Mouse (Mus musculus): ENCODE measurements at regions not wholly inside any gene's neighbourhood (a gene's known extent, or its start where the extent isn't known, plus 50 kb on each side); places are given as distances from the start of the nearest gene placed in this dataset.

DNA sequence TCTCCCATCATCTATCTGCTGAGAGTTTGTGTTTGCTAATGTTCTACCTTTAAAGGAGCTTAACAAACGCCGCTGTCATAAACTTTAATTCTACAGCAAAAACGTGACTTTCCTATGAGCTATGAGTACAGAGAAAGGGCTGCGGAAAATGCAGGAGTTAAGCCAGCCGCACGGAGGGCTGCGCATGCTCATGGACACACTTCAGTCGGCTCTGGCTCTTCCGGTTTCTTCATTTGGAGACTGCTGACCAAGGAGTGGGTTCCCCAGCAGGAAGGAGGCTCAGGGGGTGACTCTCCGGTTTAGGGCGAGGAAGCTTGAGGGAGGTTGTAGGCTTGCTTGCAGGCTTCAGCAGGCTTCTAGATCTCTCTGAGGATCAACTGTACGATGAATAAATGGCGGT is 59.3 kb downstream of the Sox2 start:
- DNase-seq (ENCODE audit: low read depth, low spot score), result no peak

DNA sequence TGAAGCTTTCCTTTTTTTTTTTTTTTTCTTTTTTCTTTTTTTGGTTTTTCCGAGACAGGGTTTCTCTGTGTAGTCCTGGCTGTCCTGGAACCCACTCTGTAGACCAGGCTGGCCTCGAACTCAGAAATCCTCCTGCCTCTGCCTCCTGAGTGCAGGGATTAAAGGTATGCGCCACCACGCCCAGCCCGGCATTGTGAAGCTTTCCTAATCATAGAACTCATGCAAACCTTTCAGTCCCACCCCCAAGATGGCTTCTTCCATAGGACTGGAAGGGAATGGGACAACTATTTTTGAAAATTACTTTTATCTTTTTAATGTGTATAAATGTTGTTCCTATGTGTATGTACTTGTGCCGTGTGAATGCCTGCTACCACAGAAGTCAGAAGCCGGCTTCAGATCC is 61.9 kb downstream of the Sox2 start:
- DNase-seq (ENCODE audit: low read depth, low spot score), result peak; percentile 54

GRCm38 (mm10) chr3:34722506-34722905 is 72.3 kb downstream of the Sox2 start:
- no peak for DNase-seq (ENCODE audit: low read depth, low spot score)

GRCm38 (mm10) chr3:34726955-34727354 is 76.8 kb downstream of the Sox2 start:
- no peak for DNase-seq (ENCODE audit: low read depth, low spot score)

GRCm38 (mm10) chr3:34728282-34728681 is 78.1 kb downstream of the Sox2 start:
- no peak for DNase-seq (ENCODE audit: low read depth, low spot score)

DNA sequence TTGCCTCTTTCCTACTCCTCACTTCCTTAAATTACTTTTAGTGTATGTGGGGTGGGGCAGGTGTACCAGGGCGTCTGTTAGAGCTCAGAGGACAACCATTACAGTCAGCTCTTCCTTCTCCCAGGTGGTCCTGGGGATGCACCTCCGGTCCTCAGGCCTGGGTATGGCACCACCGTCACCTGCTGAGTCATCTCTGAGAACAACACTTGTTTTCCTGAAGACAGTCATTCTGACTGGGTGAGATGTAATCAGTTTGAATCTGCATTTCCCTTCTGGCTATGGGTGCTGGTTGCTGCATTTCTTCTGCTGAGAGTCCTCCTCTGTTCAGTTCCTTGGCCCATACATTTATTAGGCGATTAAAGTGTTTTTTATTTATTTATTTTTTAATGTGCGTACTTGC is 84.8 kb downstream of the Sox2 start:
- DNase-seq (ENCODE audit: low read depth, low spot score), result peak; percentile 85

DNA sequence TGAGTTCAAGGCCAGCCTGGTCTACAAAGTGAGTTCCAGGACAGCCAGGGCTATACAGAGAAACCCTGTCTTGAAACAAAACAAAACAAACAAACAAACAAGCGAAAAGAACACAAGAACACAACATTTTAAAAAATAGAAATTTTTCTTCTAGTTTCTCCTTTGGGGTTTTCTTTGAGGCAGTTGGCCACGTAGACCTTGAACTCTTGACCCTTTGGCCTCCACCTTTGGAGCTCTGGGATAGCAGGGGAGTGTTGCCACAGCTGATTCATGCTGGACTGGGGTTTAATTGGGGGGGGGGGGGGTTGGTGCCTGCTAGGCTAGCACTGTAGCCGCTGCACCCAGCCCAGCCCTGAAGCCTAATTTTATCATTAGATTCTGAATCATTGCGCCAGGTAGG is 87.8 kb downstream of the Sox2 start:
- DNase-seq (ENCODE audit: low read depth, low spot score), result no peak

- no peak for DNase-seq (ENCODE audit: low read depth, low spot score)
Observed at GRCm38 (mm10) chr3:34738938-34739337, 88.7 kb downstream of the Sox2 start.

- DNase-seq (ENCODE audit: low read depth, low spot score), result no peak
Observed at GRCm38 (mm10) chr3:34739693-34740092, 89.5 kb downstream of the Sox2 start.

- DNase-seq (ENCODE audit: low read depth, low spot score), result no peak
Observed at GRCm38 (mm10) chr3:34740110-34740509, 89.9 kb downstream of the Sox2 start.

- peak; percentile 94 for DNase-seq (ENCODE audit: low read depth, low spot score)
Observed at GRCm38 (mm10) chr3:34745181-34745736, 95.1 kb downstream of the Sox2 start.

DNA sequence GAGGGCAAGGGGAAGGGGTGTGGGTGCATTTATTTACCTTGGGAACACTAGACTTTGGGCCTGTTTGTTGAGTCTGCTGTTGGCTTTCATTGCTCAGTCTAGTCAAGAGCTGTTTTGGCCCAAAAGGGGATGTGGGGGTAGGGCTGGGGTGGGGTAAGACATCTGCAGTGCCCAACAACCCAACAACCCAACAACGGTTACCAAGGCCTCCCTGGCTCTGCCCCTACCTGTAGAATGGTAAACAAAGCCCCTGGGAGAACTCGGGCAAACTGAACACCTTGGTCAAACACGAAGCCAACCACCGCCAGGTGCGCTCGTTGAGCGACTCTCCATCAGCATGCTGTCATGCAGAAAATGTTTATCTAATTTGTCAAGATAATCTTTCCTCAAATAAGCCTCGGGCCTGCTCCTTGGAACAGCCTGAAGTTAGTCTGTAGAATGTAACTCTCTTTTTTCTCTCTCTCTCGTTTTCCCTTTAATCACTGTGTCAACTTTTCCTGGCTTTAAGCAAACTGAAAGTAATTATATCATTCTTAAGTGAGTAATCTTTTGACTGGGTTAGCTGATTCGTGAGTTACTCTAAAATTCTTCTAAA is 97.4 kb downstream of the Sox2 start:
- no peak for DNase-seq (ENCODE audit: low read depth, low spot score)

- DNase-seq (ENCODE audit: low read depth, low spot score), result no peak
Observed at GRCm38 (mm10) chr3:34749989-34750388, 99.8 kb downstream of the Sox2 start.

GRCm38 (mm10) chr3:34751551-34751950 is 101.3 kb downstream of the Sox2 start:
- DNase-seq (ENCODE audit: low read depth, low spot score), result peak; percentile 37

DNA sequence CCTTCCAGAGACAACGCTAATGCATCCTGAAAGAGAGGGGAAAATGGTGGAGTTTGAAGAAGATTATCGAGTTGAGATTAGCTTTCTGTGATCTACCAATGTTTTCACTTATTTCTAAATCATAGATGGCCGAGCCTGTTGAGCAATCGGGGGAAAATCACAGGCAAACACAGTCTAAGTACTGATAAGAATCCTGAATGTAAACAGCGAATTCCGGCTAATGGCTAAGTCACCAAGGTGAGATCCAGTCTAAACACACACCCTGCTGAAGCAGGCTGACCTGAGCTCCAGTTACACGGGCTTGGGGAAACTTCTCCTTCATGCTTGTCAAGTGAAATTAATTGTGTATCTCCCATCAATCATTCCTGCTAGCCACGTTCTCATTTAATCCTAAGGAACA is 103.4 kb downstream of the Sox2 start:
- no peak for DNase-seq (ENCODE audit: low read depth, low spot score)

DNA sequence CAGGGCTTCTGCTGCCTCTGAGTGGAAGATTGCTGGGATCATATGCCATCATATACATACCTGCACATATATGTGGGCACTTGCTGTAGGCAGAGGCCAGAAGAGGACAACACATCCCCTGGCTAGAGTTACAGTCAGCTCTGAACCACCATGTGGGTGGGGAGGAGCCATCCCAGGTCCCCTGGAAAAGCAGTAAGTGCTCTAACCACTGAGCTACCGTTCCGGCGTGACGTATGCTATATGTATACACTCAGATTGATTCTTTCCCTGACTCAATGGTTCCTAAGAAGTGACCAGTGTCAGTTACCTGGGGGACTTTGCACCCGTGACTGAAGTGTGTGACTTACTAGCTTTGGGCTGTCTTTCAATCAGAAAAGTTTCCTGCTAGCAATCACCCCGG is 104.6 kb downstream of the Sox2 start:
- peak; percentile 58 for DNase-seq (ENCODE audit: low read depth, low spot score)

GRCm38 (mm10) chr3:34755282-34755681 is 105.1 kb downstream of the Sox2 start:
- peak; percentile 82 for DNase-seq (ENCODE audit: low read depth, low spot score)

GRCm38 (mm10) chr3:34756632-34757031 is 106.4 kb downstream of the Sox2 start:
- peak; percentile 96 for DNase-seq (ENCODE audit: low read depth, low spot score)

DNA sequence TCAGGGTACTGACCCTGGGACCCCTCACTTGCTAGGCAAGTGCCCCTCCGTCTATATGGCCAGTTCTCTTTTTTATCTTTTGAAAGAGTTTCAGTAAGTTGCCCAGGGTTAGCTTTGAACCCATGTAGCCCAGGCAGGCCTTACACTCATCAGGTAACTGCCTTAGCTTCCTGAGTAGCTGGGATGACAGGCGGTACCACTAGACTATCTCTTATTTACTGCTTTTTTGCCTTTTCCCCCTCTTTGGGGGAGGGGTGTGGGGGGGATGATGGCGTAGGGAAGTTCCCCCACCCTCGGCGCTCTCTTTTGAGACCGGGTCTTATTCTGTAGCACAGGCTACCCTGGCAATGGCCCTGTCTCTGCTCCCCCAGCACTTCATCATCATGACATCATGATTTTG is 106.9 kb downstream of the Sox2 start:
- peak; percentile 78 for DNase-seq (ENCODE audit: low read depth, low spot score)

GRCm38 (mm10) chr3:34757813-34758510 is 107.8 kb downstream of the Sox2 start:
- peak; percentile 97 for DNase-seq (ENCODE audit: low read depth, low spot score)

GRCm38 (mm10) chr3:34759942-34760640 is 109.9 kb downstream of the Sox2 start:
- peak; percentile 96 for DNase-seq (ENCODE audit: low read depth, low spot score)

DNA sequence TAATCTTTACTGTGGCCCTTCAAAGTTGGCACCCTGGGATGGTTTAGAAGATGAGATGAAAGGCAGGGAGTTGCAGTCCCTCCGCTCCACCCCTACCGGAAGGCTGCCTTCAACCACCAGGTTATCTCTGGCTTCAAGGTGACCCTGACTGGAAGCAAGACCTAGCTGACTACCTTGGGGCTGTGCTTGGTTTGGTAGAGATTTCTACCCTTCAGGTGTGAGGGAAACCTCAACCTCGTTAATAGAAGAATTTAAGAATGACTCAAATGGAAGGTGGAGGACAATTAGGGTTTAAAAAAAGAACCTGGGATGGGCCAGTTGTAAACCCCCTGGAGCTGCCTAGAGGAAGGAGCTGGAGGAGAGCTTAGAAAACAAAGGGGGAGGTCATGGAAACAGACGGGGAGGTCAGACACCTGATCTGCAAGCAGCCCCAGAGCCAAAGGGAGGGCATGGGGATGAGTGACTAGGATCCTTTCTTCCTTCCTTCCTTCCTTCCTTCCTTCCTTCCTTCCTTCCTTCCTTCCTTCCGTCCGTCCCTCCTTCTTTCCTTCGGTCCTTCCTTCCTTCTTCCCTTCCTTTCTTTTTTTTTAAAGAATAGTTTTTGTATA is 111.1 kb downstream of the Sox2 start:
- DNase-seq (ENCODE audit: low read depth, low spot score), result peak; percentile 98

All from ZHBTc4 (cell line).